Mouse (Mus musculus) adrenal gland, adult (tissue): Measurements from ENCODE around the gene Mtrr.
A peak's percentile ranks its signal among the peaks of the same experiment; 100 is the strongest.

Experiments used
- DNase-seq, 2 experiments: peaks; one replicate each; pipeline ENCODE4 v3.0.0; 2022 to 2023; ENCODE audit warnings: low spot score in 1 of 2; ENCODE audit not compliant: inconsistent age in 2 of 2

Gene Mtrr

GRCm38 (mm10) chr13:68581747-68582516, at the start of gene Mtrr, which contains the start of gene Fastkd3:
Mtrr (minus strand) TSS chr13:68582149.
Fastkd3 (plus strand) TSS chr13:68582234.
- DNase-seq: peak; percentile 99

DNA sequence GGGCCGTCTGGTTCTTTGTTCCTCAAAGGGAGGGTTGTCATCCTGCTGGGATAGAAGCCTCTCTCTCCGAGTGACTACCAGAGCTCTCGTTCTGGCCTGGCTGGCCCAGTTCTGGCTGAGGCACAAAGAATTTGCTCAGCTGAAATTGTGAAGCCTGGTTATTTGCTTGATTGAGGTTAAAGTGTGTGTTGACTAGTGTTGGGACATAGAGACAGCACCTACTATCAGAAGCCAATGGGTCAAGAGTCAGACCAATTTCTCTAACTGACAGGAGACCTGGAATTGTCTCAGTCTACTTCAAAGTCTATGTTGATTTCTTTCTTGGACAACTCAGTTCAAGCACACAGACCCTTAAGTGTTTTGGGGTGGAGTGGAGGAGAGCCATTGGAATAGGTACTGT, 45.1 kb upstream of the Mtrr start:
- no peak for DNase-seq

DNA sequence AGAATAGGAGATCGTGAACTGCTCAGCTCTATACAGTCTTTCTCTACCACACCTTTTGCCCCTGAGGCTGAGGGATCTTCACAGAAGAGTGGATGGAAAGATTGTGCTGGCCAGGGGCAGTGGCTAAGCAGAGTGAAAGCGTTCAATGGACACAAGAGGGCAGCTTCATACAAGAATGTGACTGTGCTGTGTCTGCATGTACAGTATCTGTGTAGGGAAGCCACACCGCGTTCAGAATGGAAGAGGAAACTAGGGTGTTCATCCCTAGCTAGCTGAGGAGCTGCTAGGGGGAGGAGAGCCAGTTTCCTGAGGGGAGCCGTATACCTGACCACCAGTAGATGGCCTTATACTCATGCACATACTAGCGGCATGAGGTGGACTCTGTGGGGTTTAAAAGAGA, 40.8 kb upstream of the Mtrr start:
- no peak for DNase-seq

DNA sequence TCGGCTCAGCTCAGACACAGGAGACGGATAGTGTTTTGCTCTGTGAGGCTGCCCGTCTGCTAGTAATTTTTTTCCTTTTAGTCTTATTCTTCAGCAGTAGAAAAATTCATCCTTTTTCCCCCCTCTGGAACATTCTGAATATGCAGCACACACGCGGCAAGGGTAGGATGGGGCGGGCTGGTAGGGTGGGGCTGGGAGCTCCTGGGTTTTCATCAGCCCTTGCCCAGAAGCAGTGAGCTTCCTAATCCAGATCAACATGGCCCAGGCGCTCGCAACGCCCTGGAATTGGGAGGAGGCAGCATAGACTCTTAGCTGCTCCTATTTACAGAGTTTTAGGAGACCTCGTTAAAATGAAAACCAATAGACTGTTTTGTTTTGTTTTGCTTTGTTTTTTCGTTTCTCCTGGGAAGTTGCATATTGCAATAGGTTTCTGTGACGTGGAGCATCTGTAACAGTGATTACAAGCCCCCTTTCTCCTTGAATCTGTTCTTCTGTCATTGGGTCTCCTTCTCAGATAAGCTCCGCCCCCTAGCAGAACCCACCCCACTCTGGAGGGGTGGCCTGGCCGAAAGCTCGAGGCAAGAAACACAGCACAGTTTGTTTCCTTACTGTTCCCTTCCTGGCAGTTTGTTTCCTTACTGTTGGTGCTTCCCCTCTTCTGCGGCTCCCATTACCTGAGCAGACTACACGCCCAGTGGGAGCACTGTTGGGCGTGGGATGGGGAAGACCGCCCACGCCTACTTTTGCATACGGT, 25.9 kb upstream of the Mtrr start:
- DNase-seq: no peak

GRCm38 (mm10) chr13:68605689-68606126, 23.8 kb upstream of the Mtrr start:
- DNase-seq: peak; percentile 46 to 68

GRCm38 (mm10) chr13:68603085-68603484, 21.1 kb upstream of the Mtrr start:
- peak; percentile 32 to 79 for DNase-seq

DNA sequence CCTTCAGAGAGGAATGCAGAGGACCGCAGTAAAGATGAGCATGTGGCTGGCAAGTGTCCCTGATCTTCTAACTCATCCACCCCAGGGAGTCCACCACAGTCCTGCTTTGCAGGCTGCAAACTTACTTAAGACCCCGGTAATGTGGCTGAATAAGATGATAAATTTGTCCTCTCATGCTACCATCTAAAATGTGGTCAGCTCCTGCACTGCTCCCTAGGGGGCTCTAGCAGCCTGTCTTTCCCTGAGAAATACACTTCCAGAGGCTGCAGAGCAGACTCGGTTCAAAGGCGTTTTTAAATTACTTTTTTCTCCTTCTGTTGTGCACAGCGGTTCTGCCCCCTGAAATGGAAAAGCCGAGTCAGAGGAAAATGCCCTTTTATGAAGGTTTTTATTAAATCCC, 19.2 kb upstream of the Mtrr start:
- peak in 1 of 2 experiments; percentile 70 for DNase-seq

GRCm38 (mm10) chr13:68598953-68599352, 17.0 kb upstream of the Mtrr start:
- no peak for DNase-seq

- DNase-seq: no peak
These were observed 15.7 kb upstream of the Mtrr start for GRCm38 (mm10) chr13:68597667-68598066.

DNA sequence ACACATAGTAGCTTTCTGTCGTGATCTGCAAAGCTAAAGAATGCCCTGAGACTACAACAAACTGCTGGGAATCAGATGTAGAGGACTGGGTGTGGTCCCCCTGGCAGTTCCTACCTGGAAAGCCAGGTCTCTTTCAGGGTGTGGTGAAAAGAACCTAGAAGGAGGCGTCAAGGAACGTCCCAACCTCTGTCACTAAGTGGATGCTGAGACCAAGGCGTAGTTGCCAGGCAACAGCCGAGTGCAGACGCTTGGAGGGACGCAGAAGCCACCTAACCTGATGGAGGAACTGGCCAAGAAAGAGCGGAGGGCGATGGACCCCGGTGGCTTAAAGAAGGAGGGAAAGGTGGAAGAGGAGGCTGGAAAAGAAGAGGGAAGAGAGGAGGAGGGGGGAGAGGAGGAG, 15.2 kb upstream of the Mtrr start, which contains the start of gene 1700001L19Rik:
Gene 1700001L19Rik (plus strand): TSS at position 223 of the 400 bp plus-strand sequence.
- DNase-seq: no peak

GRCm38 (mm10) chr13:68593797-68594196, 11.8 kb upstream of the Mtrr start:
- peak in 1 of 2 experiments; percentile 50 for DNase-seq

DNA sequence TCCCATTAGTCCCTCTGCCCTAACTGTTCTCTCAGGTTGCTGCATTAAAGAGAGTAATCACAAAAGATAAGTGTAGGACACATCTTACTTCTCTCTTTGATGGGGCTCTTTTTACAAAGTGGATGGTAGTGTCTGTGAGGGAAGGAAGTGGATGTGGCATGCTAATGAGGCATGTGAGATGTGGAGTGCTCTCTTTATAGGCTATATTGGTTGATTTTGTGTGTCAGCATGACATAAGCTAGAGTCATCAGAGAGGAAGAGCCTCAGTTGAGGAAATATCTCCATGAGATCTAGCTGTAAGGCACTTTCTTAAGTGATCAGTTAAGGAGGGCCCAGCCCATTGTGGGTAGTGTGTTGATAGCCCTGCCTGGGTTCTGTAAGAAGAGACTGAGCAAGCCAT, 6.4 kb upstream of the Mtrr start:
- no peak for DNase-seq

DNA sequence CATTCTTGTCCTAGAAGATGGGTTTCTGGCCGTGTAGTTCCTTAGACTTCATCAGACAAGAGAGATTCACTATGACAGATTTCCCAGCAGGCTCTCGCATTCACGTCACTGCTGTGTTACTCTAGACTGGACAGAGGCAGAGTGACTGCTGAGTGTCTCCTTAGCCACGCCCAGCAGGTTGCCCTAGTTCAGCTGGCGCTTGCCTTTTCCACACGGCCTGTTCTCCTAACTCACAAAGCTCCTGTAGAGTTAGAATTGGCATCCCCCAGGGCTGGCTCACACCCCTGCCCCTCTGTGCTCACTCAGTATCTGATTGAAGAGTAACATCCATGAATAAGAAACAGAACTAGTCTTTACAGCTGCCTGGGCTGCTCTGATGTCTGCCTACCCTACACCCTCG, 3.5 kb upstream of the Mtrr start:
- DNase-seq: no peak

DNA sequence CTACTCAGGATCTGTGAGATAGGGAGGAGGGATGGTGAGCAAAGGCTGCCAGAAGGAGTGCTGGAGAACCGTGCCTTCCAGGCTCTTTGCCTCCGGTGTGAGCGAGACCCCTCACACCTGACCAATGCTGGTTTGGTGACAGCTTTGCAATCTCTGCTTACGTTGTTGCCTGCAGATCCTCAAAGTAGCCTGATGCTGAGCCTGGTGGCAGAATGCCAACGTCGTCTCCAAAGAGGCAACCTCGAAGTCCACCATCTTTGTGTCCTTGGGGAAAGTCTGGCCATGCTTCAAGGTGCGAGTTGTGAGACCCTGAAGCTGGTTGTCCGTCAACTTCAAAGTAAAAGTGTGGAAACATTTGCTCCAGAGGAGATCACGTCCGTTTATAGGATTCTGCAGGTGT, 2.0 kb upstream of the Mtrr start:
- no peak for DNase-seq

- no peak for DNase-seq
These were observed 500 bp upstream of the Mtrr start for GRCm38 (mm10) chr13:68582517-68582780.

GRCm38 (mm10) chr13:68581086-68581740, 736 bp downstream of the Mtrr start:
- DNase-seq: no peak

DNA sequence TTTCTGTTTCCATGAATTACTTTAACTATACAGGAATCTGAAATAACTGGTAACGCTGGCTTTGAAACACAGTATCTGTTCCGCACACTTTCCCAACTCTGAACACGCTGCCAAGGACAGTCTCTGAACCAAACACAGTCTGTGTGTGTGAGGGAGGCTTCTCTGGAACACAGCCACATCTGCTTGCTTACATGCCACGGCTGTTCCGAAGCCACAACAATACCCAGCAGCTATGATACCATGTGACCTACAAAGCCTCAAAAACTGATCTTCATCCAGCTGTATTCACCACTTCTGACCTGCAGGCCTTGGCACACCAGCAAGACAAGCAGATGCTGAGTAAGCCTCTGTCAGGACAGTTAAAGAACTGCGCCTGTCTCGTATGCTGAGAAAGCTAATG, 4.0 kb downstream of the Mtrr start:
- DNase-seq: peak; percentile 39 to 75

- no peak for DNase-seq
These were observed 7.6 kb downstream of the Mtrr start for GRCm38 (mm10) chr13:68574398-68574797.

DNA sequence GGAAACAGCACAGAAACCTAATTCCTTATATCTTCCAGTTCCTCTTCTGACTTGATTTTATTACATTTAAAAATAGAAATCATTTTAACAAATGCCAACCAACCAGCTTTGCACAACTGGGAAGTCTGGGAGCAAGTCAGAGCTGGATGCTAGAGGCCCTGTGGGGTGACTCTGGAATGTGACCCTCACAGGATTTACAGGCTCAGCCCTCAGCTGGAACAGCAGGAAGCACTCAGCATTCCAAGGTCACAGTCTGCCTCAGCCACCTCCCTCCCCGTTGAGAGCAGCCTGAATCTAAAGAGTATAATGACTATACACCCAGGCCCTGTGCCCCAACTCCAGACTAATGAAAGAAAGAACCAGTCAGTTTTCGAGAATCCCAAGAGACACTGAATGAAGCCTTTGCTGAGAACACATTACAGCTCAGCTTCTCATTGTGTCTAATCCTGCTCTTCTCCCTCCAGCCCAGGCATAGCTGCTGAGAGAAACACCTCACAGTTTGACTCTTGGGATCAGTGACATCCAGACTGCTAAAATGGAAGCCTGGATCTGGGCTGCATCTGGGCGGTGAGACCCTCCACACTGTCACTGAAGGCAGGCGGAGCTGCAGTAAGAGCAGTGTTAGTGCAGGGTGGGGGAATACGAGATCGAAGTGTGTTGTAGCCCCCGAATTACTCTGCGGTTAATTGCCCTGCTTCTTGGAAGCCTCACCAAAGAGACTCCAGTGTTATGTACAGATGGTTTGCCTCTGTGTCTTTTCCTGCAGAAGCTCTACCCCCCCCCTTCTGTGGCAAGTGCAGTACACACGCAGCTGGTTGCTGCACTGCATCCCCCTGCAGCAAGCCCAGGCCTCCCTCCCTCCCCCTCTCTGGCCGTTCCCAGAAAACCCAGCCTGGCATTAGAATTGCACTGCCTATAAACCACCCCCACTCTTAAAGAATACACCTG, 8.7 kb downstream of the Mtrr start:
- DNase-seq: peak; percentile 57 to 71

DNA sequence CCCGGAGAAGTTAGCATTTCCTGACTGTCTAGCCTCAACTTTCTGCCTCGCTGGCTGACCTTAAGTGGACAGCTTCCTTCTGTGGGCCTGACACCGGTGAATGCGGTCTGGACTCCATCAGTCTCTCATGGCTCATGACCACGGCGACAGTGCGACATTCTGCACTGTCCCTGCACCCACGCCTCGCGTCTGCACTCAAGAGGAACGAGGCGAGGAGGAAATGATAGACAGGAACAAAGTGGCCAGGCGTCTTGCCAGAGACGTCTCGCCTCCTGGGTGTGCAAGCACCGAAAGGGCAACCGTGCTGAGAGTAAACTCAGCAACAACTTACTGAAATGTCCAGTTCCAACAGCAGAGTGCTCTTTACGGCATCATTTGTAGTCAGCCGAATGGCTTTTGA, 9.7 kb downstream of the Mtrr start:
- DNase-seq: no peak
